Mouse (Mus musculus) hindbrain, postnatal 0 days (tissue): ENCODE measurements around the gene 0610037L13Rik. TPM values are rescaled to one million over a fixed set of nuclear protein-coding genes. Genes with fewer than 3 reads are reported as not detected.

Experiments used
- ATAC-seq: fragments of 200-750 bp; cut with Nextera tagmentation; 2 replicates; pipeline ENCODE4 v1.8.0; 2017; ENCODE audit warnings: mild to moderate bottlenecking, moderate TSS enrichment, moderate library complexity
- DNase-seq: peaks from one replicate; pipeline ENCODE4 v3.0.0-alpha.2; 2015; ENCODE audit warnings: low spot score
- H3K27ac ChIP-seq: fragments of 300-500 bp; sonication (generic); 2 replicates; pipeline ENCODE4 v1.5.1; 2014; ENCODE audit warnings: mild to moderate bottlenecking
- H3K27me3 ChIP-seq: fragments of 300-500 bp; sonication (generic); 2 replicates; pipeline ENCODE4 v1.6.1; 2014; ENCODE audit warnings: low read length, mixed read lengths; ENCODE audit not compliant: insufficient read depth
- H3K36me3 ChIP-seq: fragments of 300-500 bp; sonication (generic); 2 replicates; pipeline ENCODE4 v1.6.1; 2014; ENCODE audit warnings: low read length, mixed read lengths; ENCODE audit not compliant: insufficient read depth
- H3K4me1 ChIP-seq: fragments of 300-500 bp; sonication (generic); 2 replicates; pipeline ENCODE4 v1.6.1; 2014; ENCODE audit warnings: antibody characterized with exemption, low read length, mixed read lengths; ENCODE audit not compliant: insufficient read depth
- H3K4me2 ChIP-seq: fragments of 300-500 bp; sonication (generic); 2 replicates; pipeline ENCODE4 v1.6.1; 2014; ENCODE audit warnings: low read depth, mild to moderate bottlenecking, low read length, moderate library complexity, mixed read lengths
- H3K4me3 ChIP-seq: fragments of 300-500 bp; sonication (generic); 2 replicates; pipeline ENCODE4 v1.5.1; 2014; ENCODE audit warnings: low read length
- H3K9ac ChIP-seq: fragments of 300-500 bp; sonication (generic); replicated peaks from 2 replicates; pipeline ENCODE4 v1.6.1; 2014; ENCODE audit warnings: mild to moderate bottlenecking, low read length, moderate library complexity, mixed read lengths
- H3K9me3 ChIP-seq: fragments of 300-500 bp; sonication (generic); 2 replicates; pipeline ENCODE4 v1.6.1; 2016; ENCODE audit warnings: low read length, mixed read lengths
- CTCF ChIP-seq: IDR thresholded peaks from 2 replicates; pipeline ENCODE4 v1.5.1; 2016; ENCODE audit warnings: antibody characterized with exemption, control low read depth, low read depth
- WGBS: fragments of 180-500 bp; shearing (Covaris S2); extraction: QIAGEN DNeasy Blood & Tissue Kit; methylation state at CpG from one replicate; pipeline ENCODE4 v1.1.7; 2014; 5-methylcytosine and 5-hydroxymethylcytosine counted together
- polyA plus RNA-seq: library from polyadenylated mRNA; unstranded; fragments of >200 nt; fragmentation: Nextera tagmentation; extraction: Ambion mirVana; gene quantifications from 2 replicates; pipeline ENCODE4 v1.2.1, GENCODE M21; 2015
- total RNA-seq: library from RNA; depleted of rRNA; stranded (reverse); fragments of >200 nt; gene quantifications from 2 replicates; pipeline ENCODE4 v1.2.3, GENCODE M21; 2014

The 0610037L13Rik gene
- total and polyA plus RNA-seq, 2 experiments from 2014 or later = 33.2 to 110 TPM

GRCm38 (mm10) chr4:107850091-107850490 lies 39.5 kb upstream of the 0610037L13Rik start:
- Histone ChIP-seq H3K4me3 (no peak overlapping the region), H3K9me3 (no peaks in the 10 kb centered on the region), H3K27ac (no peak overlapping the region), H3K9ac (no peak overlapping the region), H3K4me2 (no peak overlapping the region), H3K27me3 (no peaks in the 10 kb centered on the region; the same call in 1 of the 2 replicates), H3K36me3 (peaks cover 48% of the 10 kb centered on the region), H3K4me1 (no peaks in the 10 kb centered on the region)
- ATAC-seq = no peak
- 85% methylated on average over 8 of the region's 8 CpGs for WGBS
- no peak for DNase-seq
- no peak for TF ChIP-seq CTCF

DNA sequence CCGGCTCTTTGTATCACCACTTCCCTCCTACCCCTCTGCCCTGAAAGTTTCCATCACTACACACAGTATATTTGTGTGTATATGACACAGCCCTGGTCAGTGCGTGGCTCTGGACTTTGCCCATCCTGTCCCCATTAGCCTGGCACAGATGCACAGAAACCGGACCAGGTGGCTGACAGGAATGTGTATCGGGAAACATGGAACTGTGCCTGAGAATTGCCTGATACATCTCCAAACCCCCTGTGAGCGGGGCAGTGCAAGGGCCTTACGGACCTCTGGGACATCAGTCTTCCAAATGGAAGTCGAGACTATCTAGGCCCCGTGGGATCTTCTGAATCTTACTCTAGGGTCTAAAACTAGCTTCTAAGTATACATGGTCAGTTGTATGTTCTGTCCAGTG lies 36.3 kb upstream of the 0610037L13Rik start:
- no peak for TF ChIP-seq CTCF
- no peaks in the 10 kb centered on the region for H3K4me1 ChIP-seq

DNA sequence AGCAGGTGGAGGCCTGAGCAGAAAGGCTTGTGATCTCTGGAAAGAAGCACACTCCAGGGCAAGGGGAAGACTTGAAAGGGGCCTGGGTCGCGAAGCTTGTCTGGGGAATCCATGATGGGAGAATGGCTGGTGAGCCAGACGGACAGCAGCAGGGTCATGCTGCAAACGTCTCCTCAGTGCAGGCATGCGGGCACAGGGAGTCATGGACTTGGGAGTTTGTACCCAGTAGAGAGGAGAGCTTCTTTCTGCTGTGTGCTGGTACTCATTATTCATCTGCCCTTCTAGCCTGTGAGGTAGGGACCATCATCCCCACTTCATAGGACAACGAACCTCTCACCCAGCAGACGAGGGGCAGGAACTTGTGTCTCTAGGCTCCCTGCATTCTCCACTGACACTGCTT lies 35.8 kb upstream of the 0610037L13Rik start:
- no peak overlapping the region for H3K9ac ChIP-seq
- WGBS = 94% methylated on average over 7 of the region's 7 CpGs
- H3K27me3 ChIP-seq = no peaks in the 10 kb centered on the region
- no peak overlapping the region for H3K4me3 ChIP-seq
- H3K4me1 ChIP-seq = no peaks in the 10 kb centered on the region
- no peak for TF ChIP-seq CTCF
- H3K4me2 ChIP-seq = no peak overlapping the region
- H3K9me3 ChIP-seq = no peaks in the 10 kb centered on the region
- DNase-seq (no peak), ATAC-seq (no peak)
- H3K27ac ChIP-seq = no peak overlapping the region
- peaks cover 53% of the 10 kb centered on the region for H3K36me3 ChIP-seq

More for the DNA sequence above, 36.3 kb upstream of the 0610037L13Rik start:
- Histone ChIP-seq H3K36me3 (peaks cover 48% of the 10 kb centered on the region), H3K4me2 (no peak overlapping the region), H3K27me3 (no peaks in the 10 kb centered on the region), H3K27ac (no peak overlapping the region), H3K4me3 (no peak overlapping the region), H3K9ac (no peak overlapping the region), H3K9me3 (no peaks in the 10 kb centered on the region)
- no peak for DNase-seq
- WGBS = 87% methylated on average over 8 of the region's 8 CpGs
- ATAC-seq = no peak

DNA sequence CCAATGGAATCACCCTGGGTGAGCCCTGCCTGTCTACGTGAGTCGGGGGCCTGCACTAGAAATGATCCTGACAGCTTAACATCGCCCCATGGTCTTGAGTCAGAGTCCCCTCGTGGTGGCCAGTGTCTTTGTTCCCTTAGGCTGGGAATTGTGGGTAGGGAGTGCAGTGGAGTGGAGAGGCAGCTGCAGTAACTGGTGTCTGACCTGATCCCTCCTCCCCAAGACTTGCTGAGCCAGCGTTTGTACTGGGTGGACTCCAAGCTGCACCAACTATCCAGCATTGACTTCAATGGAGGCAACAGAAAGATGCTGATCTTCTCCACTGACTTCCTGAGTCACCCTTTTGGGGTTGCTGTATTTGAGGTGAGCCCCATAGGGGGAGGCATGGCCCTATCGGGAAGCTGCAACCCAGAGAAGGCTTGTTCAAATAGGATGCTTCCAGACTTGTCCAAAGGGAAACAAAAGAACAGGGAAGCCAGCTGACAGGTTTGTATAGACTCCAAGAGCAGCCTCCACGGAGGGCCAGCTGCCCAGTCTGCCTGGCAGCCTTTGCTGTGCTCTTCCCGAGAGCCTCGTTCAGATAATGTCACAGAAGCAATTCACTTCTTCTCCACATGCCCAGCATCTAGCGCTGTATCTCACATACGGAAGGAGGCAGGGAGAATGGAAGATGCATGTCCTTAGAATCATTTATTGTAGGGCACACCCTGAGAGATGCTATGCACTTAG lies 32.5 kb upstream of the 0610037L13Rik start:
- peak; percentile 77 for DNase-seq

DNA sequence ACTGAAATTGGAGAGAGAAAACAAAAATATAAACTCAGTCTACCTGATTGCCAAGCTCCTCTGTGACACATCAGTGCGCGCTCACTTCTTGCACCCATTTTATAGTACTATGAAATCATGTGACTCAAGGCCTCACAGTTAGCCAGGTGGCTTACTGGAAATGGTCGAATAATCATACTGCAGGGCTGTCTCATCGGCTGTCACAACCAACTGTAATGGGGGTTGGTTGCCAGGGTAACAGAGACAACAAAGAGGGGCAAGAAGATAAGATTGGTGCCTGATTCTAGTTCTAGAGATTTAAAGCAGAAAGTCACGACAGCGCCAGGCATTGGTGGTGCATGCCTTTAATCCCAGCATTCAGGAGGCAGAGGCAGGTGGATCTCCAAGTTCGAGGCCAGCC lies 30.6 kb upstream of the 0610037L13Rik start:
- H3K36me3 ChIP-seq = peaks cover 71% of the 10 kb centered on the region
- no peaks in the 10 kb centered on the region for H3K27me3 ChIP-seq
- no peak for TF ChIP-seq CTCF
- H3K27ac ChIP-seq = no peak overlapping the region
- DNase-seq = no peak
- H3K4me3 ChIP-seq = no peak overlapping the region
- no peak overlapping the region for H3K4me2 ChIP-seq
- no peaks in the 10 kb centered on the region for H3K4me1 ChIP-seq
- H3K9me3 ChIP-seq = no peaks in the 10 kb centered on the region
- no peak for ATAC-seq
- H3K9ac ChIP-seq = no peak overlapping the region
- WGBS = 81% methylated on average over 7 of the region's 7 CpGs

More for the DNA sequence above, 32.5 kb upstream of the 0610037L13Rik start:
- Histone ChIP-seq H3K4me1 (no peaks in the 10 kb centered on the region), H3K36me3 (peaks cover 75% of the 10 kb centered on the region), H3K9ac (no peak overlapping the region), H3K4me3 (no peak overlapping the region), H3K9me3 (no peaks in the 10 kb centered on the region), H3K27ac (peak overlapping the region; percentile 55), H3K4me2 (no peak overlapping the region), H3K27me3 (no peaks in the 10 kb centered on the region)
- 45% methylated on average over 11 of the region's 11 CpGs for WGBS
- peak; percentile 77 for ATAC-seq
- peak; percentile 59 for TF ChIP-seq CTCF

DNA sequence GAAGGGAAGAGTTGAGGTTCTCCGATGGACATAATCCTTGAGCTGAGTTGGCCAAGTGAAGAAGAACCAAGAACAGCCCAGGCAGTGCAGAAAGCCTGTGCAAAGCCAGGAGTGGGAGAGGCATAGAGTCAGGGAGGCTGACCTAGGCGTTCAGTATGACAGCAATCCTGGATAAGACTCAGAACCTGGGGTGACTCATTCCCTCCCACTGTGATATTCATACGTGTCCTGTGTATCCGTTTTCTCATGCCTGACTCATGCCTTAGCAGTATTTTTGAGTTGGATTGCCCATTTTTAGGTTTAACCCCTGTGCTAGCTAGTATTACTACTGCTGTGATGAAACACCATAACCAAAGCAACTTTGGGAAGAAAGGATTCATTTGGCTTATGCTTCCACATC lies 24.7 kb upstream of the 0610037L13Rik start:
- H3K4me1 ChIP-seq = no peaks in the 10 kb centered on the region
- no peaks in the 10 kb centered on the region for H3K9me3 ChIP-seq
- H3K27me3 ChIP-seq = no peaks in the 10 kb centered on the region
- H3K36me3 ChIP-seq = peaks cover 60% of the 10 kb centered on the region
- ATAC-seq (no peak), DNase-seq (no peak)
- no peak for TF ChIP-seq CTCF
- 86% methylated on average over 4 of the region's 4 CpGs for WGBS
- no peak overlapping the region for H3K27ac ChIP-seq
- no peak overlapping the region for H3K4me2 ChIP-seq
- no peak overlapping the region for H3K9ac ChIP-seq
- no peak overlapping the region for H3K4me3 ChIP-seq
